Mouse (Mus musculus) lung, postnatal 0 days (tissue): ENCODE results near the gene Sidt2.

ENCODE experiments used
- CTCF ChIP-seq: IDR thresholded peaks from 2 replicates; pipeline ENCODE4 v1.5.1; 2016; ENCODE audit warnings: antibody characterized with exemption, mild to moderate bottlenecking
- EP300 ChIP-seq: IDR thresholded peaks from 2 replicates; pipeline ENCODE4 v1.6.1; 2016; ENCODE audit warnings: antibody characterized with exemption, mild to moderate bottlenecking, control low read depth

DNA sequence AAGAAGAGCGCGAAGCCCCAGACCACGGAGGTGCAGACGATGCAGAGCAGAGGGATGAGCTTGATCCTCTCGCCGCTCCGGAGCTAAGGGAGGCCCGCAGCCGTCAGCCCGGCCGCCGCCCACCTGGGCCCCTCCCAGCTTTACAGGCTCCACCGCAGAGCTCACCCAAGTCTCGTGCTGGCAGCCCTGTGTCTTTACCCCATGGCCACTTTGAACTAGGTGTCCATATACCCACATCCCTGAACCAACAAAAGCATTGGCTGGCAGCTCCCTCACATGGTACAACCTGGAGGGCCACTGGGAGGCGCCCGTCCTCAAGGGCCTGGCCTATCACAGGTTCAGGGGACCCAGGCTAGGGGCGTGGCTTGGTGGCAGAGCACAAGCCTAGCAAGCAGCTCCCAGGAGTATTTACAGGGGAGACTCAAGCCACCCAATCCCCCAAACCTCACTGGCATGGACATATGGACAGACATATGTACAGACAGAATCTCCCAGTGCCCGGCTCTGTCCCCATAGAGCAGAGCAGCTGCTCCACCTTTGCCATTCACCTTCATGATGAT is 13.6 kb downstream of the Sidt2 start:
- TF ChIP-seq CTCF (peak; percentile 42), EP300 (no peak)
